Mouse (Mus musculus): ENCODE data around the gene Tbc1d16.
A peak's percentile ranks its signal among the peaks of the same experiment; 100 is the strongest.
"Not testable (repeated sequence)": the region's sequence is repeated elsewhere in the genome, so short reads cannot be mapped to it uniquely, and the experiment has no call there.

Gene Tbc1d16

GRCm38 (mm10) chr11:119228091-119228781 is at the start of gene Tbc1d16, which contains the start of gene Ccdc40:
Gene Tbc1d16 (minus strand): TSS chr11:119228499.
Gene Ccdc40 (plus strand): TSS chr11:119228572.
- peak; percentile 72 to 79 for DNase-seq

- DNase-seq: no peak
Observed at GRCm38 (mm10) chr11:119273186-119273930, 45.1 kb upstream of the Tbc1d16 start.

- not testable (repeated sequence) for DNase-seq
Observed at GRCm38 (mm10) chr11:119272492-119272891, 44.2 kb upstream of the Tbc1d16 start.

GRCm38 (mm10) chr11:119268557-119269195 is 40.4 kb upstream of the Tbc1d16 start:
- DNase-seq: no peak

- peak; percentile 96 to 97 for DNase-seq
Observed at GRCm38 (mm10) chr11:119267768-119268556, 39.7 kb upstream of the Tbc1d16 start, which contains the start of gene Gaa. Gene Gaa (plus strand): TSS chr11:119267887.

GRCm38 (mm10) chr11:119267241-119267674 is 39.0 kb upstream of the Tbc1d16 start:
- peak; percentile 79 to 88 for DNase-seq

GRCm38 (mm10) chr11:119265811-119266210 is 37.5 kb upstream of the Tbc1d16 start:
- DNase-seq: no peak

GRCm38 (mm10) chr11:119264413-119264812 is 36.1 kb upstream of the Tbc1d16 start:
- DNase-seq: no peak

DNA sequence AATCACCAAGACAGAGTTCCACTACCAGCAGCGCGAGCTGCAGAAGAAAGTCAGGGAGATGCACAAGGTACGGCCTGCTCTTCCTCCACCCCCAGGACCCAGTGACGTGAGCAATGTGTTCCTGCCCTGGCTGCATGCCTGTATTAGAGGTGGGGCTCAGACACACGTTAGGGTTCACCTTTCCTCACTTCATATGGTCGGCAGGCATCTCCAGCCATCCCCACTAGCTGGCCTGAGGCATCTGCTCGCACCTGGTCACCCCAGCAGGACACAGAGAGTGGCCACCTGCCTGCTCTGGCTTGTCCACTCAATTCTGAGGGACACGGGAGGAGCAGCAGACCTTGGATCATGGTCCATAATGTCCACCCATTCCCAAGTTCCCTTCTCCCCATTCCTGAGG is 31.7 kb upstream of the Tbc1d16 start:
- no peak for DNase-seq

- peak; percentile 74 to 84 for DNase-seq
Observed at GRCm38 (mm10) chr11:119258572-119259322, 30.4 kb upstream of the Tbc1d16 start.

DNA sequence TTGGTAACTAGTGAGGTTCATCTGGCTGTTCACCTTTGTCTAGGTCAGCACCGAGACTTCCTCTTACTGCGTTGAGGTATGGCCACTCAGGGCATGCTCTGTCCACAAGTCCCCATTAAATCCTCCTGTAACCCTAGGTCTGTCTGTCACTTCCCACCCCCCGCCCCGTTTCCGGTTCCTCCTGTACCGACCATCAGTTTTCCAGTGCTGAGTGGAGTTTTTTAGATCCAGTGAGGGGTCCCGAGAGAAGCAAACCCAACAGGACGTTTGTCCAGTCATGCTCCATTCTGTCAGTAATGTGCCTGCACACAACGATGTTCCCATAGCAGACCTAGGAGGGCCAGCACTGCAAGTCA is 29.9 kb upstream of the Tbc1d16 start:
- DNase-seq: no peak

GRCm38 (mm10) chr11:119256557-119256956 is 28.3 kb upstream of the Tbc1d16 start:
- DNase-seq: peak in 1 of 2 experiments; percentile 63

DNA sequence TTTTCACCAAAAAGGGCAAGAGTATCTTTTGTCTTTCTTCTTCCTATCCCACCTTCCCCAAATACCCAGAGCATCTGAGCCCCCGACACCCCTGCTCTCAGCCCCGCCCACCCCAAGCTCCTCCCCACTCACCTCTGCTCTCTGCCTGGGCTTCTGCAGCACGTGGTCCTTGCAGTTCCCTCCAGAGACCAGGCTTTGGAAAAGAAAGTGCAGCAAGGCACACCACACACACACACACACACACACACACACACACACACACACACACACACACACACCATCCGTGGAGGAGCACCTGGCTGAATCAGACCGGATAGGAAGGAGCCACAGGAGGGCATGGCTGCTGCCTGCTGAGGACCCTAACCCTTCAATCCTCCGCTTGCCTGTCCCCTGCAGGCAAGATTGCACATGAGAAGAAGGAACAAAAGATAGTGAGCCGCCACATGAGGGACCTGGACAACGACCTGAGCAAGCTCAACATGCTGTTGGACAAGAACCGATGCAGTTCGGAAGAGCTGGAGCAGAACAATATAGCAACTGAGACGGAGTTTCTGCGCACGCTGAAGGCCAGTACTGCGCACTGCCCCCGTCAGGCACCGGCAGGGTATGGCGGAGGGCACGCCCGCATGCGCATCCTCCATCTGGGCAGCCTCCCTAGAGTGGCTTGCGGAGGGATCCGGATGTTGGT is 24.7 kb upstream of the Tbc1d16 start:
- DNase-seq: peak; percentile 23 to 42

- no peak for DNase-seq
Observed at GRCm38 (mm10) chr11:119250998-119251397, 22.7 kb upstream of the Tbc1d16 start.

DNA sequence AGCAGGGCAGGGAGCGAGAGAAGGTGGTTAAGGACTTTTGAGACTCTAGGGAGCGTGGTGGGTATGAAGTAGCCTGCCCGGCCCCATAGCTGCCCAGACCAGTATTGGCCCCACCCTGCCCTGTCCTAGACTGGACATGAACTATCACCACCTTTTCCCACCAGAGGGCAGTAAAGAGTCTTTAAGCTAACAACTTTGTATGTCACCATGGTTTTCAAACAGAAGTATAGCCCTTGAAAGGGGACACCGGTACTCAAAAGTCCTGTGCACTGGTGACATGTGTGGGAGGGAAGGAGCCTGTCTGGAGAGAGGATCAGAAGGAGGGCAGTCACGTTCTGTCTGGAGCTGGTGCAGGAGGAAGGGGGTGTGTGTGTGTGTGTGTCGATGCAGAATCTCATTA is 20.7 kb upstream of the Tbc1d16 start:
- DNase-seq: peak in 1 of 2 experiments; percentile 88

GRCm38 (mm10) chr11:119245543-119245942 is 17.2 kb upstream of the Tbc1d16 start:
- not testable (repeated sequence) for DNase-seq

DNA sequence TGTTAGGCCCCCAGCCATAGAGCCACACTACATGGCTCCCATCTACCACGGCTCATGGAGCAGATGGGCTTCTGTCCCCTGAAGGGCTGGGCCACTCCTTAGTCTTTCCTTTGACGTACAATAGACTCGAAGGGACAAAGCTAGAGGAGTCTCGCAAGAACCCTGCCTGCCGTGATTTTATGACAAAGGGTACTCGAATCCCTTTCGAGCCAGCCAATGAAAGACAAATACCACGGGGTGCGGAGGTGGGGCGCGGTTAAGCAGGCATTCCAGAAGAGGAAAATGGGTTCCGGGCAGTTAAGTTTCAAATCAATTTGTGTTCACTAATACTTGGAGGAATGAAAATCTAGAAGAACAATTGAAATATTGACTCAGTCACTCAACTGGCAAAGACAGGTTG is 11.2 kb upstream of the Tbc1d16 start:
- DNase-seq: no peak

- peak; percentile 78 to 80 for DNase-seq
Observed at GRCm38 (mm10) chr11:119238305-119238721, 10.0 kb upstream of the Tbc1d16 start.

- DNase-seq: peak; percentile 37 to 68
Observed at GRCm38 (mm10) chr11:119237568-119238304, 9.4 kb upstream of the Tbc1d16 start.

GRCm38 (mm10) chr11:119237007-119237406 is 8.7 kb upstream of the Tbc1d16 start:
- DNase-seq: no peak

Data from kidney, postnatal 25 days (tissue).